Mouse (Mus musculus) brain, embryonic 18.5 days (tissue): ENCODE results near the gene Mef2d.

Experiments used
- DNase-seq: peaks from one replicate; pipeline ENCODE4 v3.0.0-alpha.2; 2012; ENCODE audit warnings: low read depth, low spot score

Mef2d gene

GRCm38 (mm10) chr3:88208226-88208720 lies 66.1 kb downstream of the Mef2d start:
- no peak for DNase-seq

GRCm38 (mm10) chr3:88209306-88209705 lies 67.1 kb downstream of the Mef2d start:
- no peak for DNase-seq

- DNase-seq, result no peak
These were observed 67.9 kb downstream of the Mef2d start for GRCm38 (mm10) chr3:88210121-88210520.

GRCm38 (mm10) chr3:88210918-88211317 lies 68.7 kb downstream of the Mef2d start:
- no peak for DNase-seq

GRCm38 (mm10) chr3:88212356-88212755 lies 70.2 kb downstream of the Mef2d start:
- DNase-seq, result no peak

- no peak for DNase-seq
These were observed 70.8 kb downstream of the Mef2d start for GRCm38 (mm10) chr3:88213019-88213418.

- DNase-seq, result no peak
These were observed 72.2 kb downstream of the Mef2d start for GRCm38 (mm10) chr3:88214197-88214938.

- no peak for DNase-seq
These were observed 72.9 kb downstream of the Mef2d start for GRCm38 (mm10) chr3:88214971-88215552.

- no peak for DNase-seq
These were observed 73.4 kb downstream of the Mef2d start for GRCm38 (mm10) chr3:88215553-88216004.

- no peak for DNase-seq
These were observed 73.9 kb downstream of the Mef2d start for GRCm38 (mm10) chr3:88216116-88216515.

GRCm38 (mm10) chr3:88216534-88217326 lies 74.6 kb downstream of the Mef2d start:
- DNase-seq, result no peak

- no peak for DNase-seq
These were observed 75.5 kb downstream of the Mef2d start for GRCm38 (mm10) chr3:88217679-88218078.

- DNase-seq, result no peak
These were observed 77.8 kb downstream of the Mef2d start for GRCm38 (mm10) chr3:88219940-88220339.

GRCm38 (mm10) chr3:88220842-88221241 lies 78.7 kb downstream of the Mef2d start:
- no peak for DNase-seq
